Mouse (Mus musculus) heart, embryonic 10.5 days (tissue): ENCODE results near the gene Ikzf4. TPM values are rescaled to one million over a fixed set of nuclear protein-coding genes. Genes with fewer than 3 reads are reported as not detected.
"Not testable (repeated sequence)": the region's sequence is repeated elsewhere in the genome, so short reads cannot be mapped to it uniquely, and the experiment has no call there.

Source experiments
- DNase-seq: peaks from one replicate; pipeline ENCODE4 v3.0.0-alpha.2; 2017; ENCODE audit warnings: low spot score
- H3K27ac ChIP-seq: fragments of 300-500 bp; sonication (generic); 2 replicates; pipeline ENCODE4 v1.5.1; 2016; ENCODE audit warnings: mild to moderate bottlenecking
- H3K27me3 ChIP-seq: fragments of 300-500 bp; sonication (generic); 2 replicates; pipeline ENCODE4 v1.6.1; 2016; ENCODE audit warnings: mild to moderate bottlenecking; ENCODE audit not compliant: poor library complexity, insufficient read depth, severe bottlenecking
- H3K36me3 ChIP-seq: fragments of 300-500 bp; sonication (generic); 2 replicates; pipeline ENCODE4 v1.6.1; 2016; ENCODE audit warnings: mild to moderate bottlenecking, moderate library complexity
- H3K4me1 ChIP-seq: fragments of 300-500 bp; sonication (generic); 2 replicates; pipeline ENCODE4 v1.6.1; 2016; ENCODE audit warnings: mild to moderate bottlenecking
- H3K4me3 ChIP-seq: fragments of 300-500 bp; sonication (generic); 2 replicates; pipeline ENCODE4 v1.5.1; 2016; ENCODE audit warnings: mild to moderate bottlenecking, moderate library complexity
- H3K9me3 ChIP-seq: fragments of 300-500 bp; sonication (generic); 2 replicates; pipeline ENCODE4 v1.6.1; 2016; ENCODE audit warnings: mild to moderate bottlenecking, moderate library complexity
- WGBS: fragments of 180-500 bp; shearing (Covaris S2); methylation state at CpG from one replicate; pipeline ENCODE4 v1.1.7; 2016; 5-methylcytosine and 5-hydroxymethylcytosine counted together
- polyA plus RNA-seq: library from polyadenylated mRNA; unstranded; fragments of >200 nt; fragmentation: Nextera tagmentation; extraction: Ambion mirVana; gene quantifications from 2 replicates; pipeline ENCODE4 v1.2.1, GENCODE M21; 2016

The Ikzf4 gene
- polyA plus RNA-seq, 1 experiment from 2014 or later: 2.7 TPM

- not testable (repeated sequence) for H3K4me3 ChIP-seq, H3K36me3 ChIP-seq, H3K27ac ChIP-seq, DNase-seq, H3K4me1 ChIP-seq, H3K9me3 ChIP-seq, H3K27me3 ChIP-seq
- WGBS: 76% methylated on average over 6 of the region's 7 CpGs
Observed at GRCm38 (mm10) chr10:128615798-128616448, 29.9 kb downstream of the Ikzf4 start.

GRCm38 (mm10) chr10:128614934-128615333 is 30.9 kb downstream of the Ikzf4 start:
- Histone ChIP-seq H3K4me3 (no peak overlapping the region), H3K27ac (no peak overlapping the region), H3K36me3 (no peaks in the 10 kb centered on the region), H3K9me3 (no peaks in the 10 kb centered on the region), H3K27me3 (no peaks in the 10 kb centered on the region; the same call in 1 of the 2 replicates), H3K4me1 (0 out of 2 replicates have a peak, but pooled peaks cover 5% of the 10 kb centered on the region)
- 64% methylated on average over 3 of the region's 3 CpGs for WGBS
- no peak for DNase-seq

DNA sequence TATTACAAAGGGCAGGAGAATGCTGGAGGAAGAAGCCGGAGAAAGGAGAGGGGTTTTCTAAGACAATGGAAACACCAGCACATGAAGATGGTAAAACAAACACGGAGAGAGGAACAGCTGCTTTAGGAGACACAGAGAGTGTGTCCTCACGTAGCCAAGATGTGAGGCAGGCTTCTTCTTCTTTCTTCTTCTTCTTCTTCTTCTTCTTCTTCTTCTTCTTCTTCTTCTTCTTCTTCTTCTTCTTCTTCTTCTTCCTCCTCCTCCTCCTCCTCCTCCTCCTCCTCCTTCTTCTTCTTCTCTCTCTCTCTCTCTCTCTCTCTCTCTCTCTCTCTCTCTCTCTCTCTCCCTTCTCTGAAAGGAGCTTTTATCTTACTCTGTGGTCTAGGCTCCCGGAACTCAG is 32.0 kb downstream of the Ikzf4 start:
- not testable (repeated sequence) for DNase-seq, H3K36me3 ChIP-seq, H3K9me3 ChIP-seq, H3K27ac ChIP-seq, H3K27me3 ChIP-seq, H3K4me1 ChIP-seq, H3K4me3 ChIP-seq
- WGBS: 71% methylated on average over 4 of the region's 4 CpGs

- WGBS: 41% methylated on average over 6 of the region's 6 CpGs
- no peak for DNase-seq
- Histone ChIP-seq H3K27me3 (no peaks in the 10 kb centered on the region; the same call in 1 of the 2 replicates), H3K27ac (no peak overlapping the region), H3K4me1 (0 out of 2 replicates have a peak, but pooled peaks cover 5% of the 10 kb centered on the region), H3K4me3 (no peak overlapping the region), H3K36me3 (no peaks in the 10 kb centered on the region), H3K9me3 (no peaks in the 10 kb centered on the region)
Observed at GRCm38 (mm10) chr10:128613154-128613440, 32.7 kb downstream of the Ikzf4 start.

DNA sequence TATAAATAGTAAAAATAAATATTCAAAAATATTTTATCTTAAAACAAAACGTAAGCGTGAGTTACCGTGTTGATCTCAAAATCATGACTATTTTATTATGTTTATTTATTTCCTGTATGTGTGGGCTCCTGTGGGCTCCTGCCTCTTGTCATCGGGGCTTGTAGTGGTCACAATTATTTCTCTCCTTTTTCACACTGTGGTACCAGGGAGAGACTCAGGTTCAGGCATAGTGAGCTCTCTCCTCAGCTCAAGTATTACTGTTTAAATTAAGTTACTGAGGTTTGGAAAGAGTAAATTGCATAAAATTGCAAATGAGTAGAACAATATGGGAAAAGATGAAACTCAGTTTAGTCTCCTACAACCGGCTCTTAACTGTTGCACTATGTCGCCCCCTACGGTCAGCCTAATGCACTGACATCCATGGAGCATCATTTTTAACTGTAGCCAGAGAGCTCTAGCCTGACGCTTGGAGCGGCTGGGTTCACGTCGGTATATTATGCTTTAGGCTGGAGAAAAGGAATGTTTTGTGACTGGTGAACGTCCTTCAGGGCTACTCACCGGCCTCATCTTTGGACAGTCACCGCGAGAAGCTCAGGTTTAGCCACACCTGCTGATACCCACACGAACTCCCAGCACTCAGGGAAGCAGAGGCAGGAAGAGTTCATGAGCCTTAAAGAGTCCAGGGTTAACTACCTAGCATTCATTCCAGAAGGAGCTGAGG is 33.2 kb downstream of the Ikzf4 start:
- 15% methylated on average over 16 of the region's 16 CpGs for WGBS
- no peaks in the 10 kb centered on the region for H3K9me3 ChIP-seq

GRCm38 (mm10) chr10:128606483-128606882 is 39.3 kb downstream of the Ikzf4 start:
- Histone ChIP-seq H3K4me1 (peaks cover 18% of the 10 kb centered on the region), H3K27ac (no peak overlapping the region), H3K4me3 (no peak overlapping the region), H3K9me3 (no peaks in the 10 kb centered on the region), H3K27me3 (no peaks in the 10 kb centered on the region), H3K36me3 (no peaks in the 10 kb centered on the region)
- no peak for DNase-seq
- WGBS: 38% methylated on average over 2 of the region's 2 CpGs

More for the DNA sequence above, 33.2 kb downstream of the Ikzf4 start:
- Histone ChIP-seq H3K4me3 (peak overlapping the region; percentile 8), H3K4me1 (0 out of 2 replicates have a peak, but pooled peaks cover 5% of the 10 kb centered on the region), H3K36me3 (no peaks in the 10 kb centered on the region), H3K27ac (no peak overlapping the region), H3K27me3 (no peaks in the 10 kb centered on the region; the same call in 1 of the 2 replicates)
- DNase-seq: peak; percentile 89

DNA sequence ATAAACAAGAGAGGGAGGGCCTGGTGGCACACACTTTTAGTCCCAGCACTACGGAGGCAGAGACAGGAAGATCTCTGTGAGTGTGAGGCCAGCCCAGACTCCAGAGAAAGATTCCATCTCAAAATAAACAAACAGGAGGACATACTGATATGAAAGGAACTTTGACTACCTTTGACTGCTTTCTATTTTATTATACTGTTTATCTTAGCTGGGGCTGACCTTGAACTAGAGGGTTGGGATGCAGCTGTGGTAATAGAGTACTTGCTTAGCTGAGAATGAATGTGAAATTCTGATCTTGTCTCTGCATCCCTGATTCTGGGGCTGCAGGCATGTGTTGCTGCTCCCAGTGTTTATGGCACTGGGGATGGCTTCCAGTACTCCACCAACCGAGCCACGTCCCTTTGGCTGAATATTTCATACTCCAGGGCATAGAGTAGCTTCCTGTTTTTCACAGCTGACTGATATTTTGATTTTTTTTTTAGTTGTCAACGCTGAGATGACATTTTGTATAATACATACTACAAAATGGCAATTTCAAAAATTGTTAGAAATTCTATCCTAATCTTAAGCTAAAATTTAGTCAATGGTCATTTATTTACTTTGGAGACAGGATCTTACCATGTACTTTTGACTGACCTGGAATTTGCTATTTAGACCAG is 43.2 kb downstream of the Ikzf4 start:
- no peak for DNase-seq
- Histone ChIP-seq H3K27ac (no peak overlapping the region), H3K27me3 (no peaks in the 10 kb centered on the region), H3K9me3 (no peaks in the 10 kb centered on the region), H3K4me1 (peaks cover 13% of the 10 kb centered on the region), H3K36me3 (no peaks in the 10 kb centered on the region), H3K4me3 (no peak overlapping the region)
- 76% methylated on average over 4 of the region's 4 CpGs for WGBS

DNA sequence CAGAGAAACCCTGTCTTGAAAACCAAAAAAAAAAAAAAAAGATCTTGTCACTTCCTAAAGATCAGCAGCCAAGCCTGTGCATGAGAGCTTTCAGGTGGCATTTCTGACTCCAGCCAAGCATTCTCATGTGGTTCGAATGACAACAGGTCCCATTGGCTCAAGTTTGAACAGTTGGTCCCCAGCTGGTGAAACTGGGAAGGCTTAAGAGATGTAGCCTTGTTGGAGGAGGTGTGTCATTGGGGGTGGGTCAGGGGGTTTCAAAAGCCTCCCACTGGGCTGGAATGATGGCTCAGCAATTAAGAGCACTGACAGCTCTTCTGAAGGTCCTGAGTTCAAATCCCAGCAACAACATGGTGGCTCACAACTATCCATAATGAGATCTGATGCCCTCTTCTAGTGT is 44.3 kb downstream of the Ikzf4 start:
- Histone ChIP-seq H3K36me3 (no peaks in the 10 kb centered on the region), H3K4me1 (peaks cover 12% of the 10 kb centered on the region), H3K27ac (no peak overlapping the region), H3K27me3 (no peaks in the 10 kb centered on the region), H3K4me3 (no peak overlapping the region), H3K9me3 (no peaks in the 10 kb centered on the region)
- DNase-seq: no peak
- 89% methylated on average over 1 of the region's 1 CpGs for WGBS

DNA sequence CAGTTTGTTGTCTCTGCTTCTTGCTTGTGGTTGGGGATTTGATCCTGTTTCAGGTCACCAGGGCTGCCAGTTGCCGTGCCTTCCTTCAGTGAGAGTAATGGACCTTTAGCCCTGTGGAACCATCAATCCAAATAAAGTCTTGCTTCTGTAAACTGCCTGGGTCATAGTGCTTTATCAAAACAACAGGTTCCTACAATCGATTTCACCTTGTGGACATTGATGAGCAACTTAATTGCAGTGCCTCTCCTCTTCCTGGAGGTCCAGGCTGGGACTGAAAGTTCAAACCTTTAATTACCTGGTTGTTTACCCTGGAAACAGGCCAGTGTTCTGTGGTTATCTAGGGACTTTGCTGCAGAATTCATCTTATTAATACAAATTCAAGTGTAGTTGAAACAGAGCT is 47.3 kb downstream of the Ikzf4 start:
- Histone ChIP-seq H3K9me3 (no peaks in the 10 kb centered on the region), H3K4me3 (no peak overlapping the region), H3K36me3 (no peaks in the 10 kb centered on the region), H3K27ac (no peak overlapping the region), H3K27me3 (no peaks in the 10 kb centered on the region), H3K4me1 (no peaks in the 10 kb centered on the region)
- 72% methylated on average over 2 of the region's 2 CpGs for WGBS
- DNase-seq: no peak

DNA sequence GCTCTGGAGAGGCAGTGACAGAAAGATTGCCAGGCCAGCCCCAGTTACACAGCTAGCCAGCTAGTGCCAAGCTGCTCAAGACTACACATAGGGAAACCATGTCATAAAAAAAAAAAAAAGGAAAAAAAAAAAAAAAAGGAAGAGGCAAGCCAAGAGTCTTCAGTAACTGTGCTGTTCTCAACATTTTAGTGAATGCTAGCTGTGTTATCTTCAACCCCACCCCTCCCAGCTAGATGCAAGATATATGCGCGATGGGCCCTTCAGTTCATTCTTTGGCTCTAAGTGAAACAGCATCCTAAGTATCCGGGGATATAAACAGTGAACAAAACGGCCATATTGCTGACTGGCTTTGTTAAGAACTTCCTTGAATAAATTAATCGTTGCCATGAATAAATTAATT is 53.0 kb downstream of the Ikzf4 start:
- WGBS: 63% methylated on average over 5 of the region's 5 CpGs
- no peak for DNase-seq
- Histone ChIP-seq H3K27ac (no peak overlapping the region), H3K9me3 (no peaks in the 10 kb centered on the region), H3K27me3 (peaks cover 19% of the 10 kb centered on the region), H3K4me3 (no peak overlapping the region), H3K4me1 (peaks cover 24% of the 10 kb centered on the region), H3K36me3 (no peaks in the 10 kb centered on the region)

DNA sequence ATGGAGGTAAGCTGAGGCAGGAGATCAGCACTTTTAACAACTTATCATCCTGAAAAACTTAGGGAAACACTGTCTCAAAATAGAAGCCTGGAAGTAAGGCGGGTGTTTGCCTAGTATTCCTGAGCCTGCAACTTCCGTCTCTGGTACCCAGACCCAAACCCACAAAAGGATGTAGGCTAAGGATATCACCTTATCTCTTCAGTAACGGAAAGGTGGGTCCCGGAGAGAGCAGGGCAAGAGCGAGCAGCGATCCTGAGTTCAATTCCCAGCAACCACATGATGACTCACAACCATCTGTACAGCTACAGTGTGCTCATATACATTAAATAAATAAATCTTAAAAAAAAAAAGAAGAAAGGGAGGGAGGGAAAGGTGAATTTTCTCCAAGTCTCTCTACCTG is 54.4 kb downstream of the Ikzf4 start:
- WGBS: 50% methylated on average over 6 of the region's 6 CpGs

GRCm38 (mm10) chr10:128590193-128590690 is 55.5 kb downstream of the Ikzf4 start:
- no peak for DNase-seq
- Histone ChIP-seq H3K9me3 (no peaks in the 10 kb centered on the region), H3K4me1 (peaks cover 34% of the 10 kb centered on the region), H3K4me3 (peak overlapping the region; percentile 86), H3K27ac (peak overlapping the region; percentile 83), H3K36me3 (no peaks in the 10 kb centered on the region), H3K27me3 (peaks cover 44% of the 10 kb centered on the region)
- 1% methylated on average over 43 of the region's 43 CpGs for WGBS

More for the DNA sequence above, 54.4 kb downstream of the Ikzf4 start:
- DNase-seq: no peak
- Histone ChIP-seq H3K27me3 (peaks cover 33% of the 10 kb centered on the region), H3K4me3 (no peak overlapping the region), H3K4me1 (peaks cover 34% of the 10 kb centered on the region), H3K9me3 (no peaks in the 10 kb centered on the region), H3K27ac (no peak overlapping the region), H3K36me3 (no peaks in the 10 kb centered on the region)
